Mouse (Mus musculus) CH12.LX (cell line): ENCODE measurements around the gene Wnt9a. TPM values are rescaled to one million over a fixed set of nuclear protein-coding genes. Genes with fewer than 3 reads are reported as not detected.

Experiments used
- DNase-seq: peaks from one replicate; pipeline ENCODE4 v3.0.0-alpha.2; 2013; ENCODE audit errors: extremely low read depth
- H3K27ac ChIP-seq: 2 replicates; pipeline ENCODE4 v1.5.1; 2012; ENCODE audit warnings: low read depth, mild to moderate bottlenecking, control low read depth, moderate library complexity; ENCODE audit not compliant: insufficient read depth
- H3K27me3 ChIP-seq: replicated peaks from 2 replicates; pipeline ENCODE3; 2012; ENCODE audit warnings: inconsistent platforms
- H3K36me3 ChIP-seq, 2 experiments: replicated peaks in 1 of 2; 2 replicates each; pipeline versions ENCODE3 to v1.6.1; 2012; ENCODE audit warnings: inconsistent platforms in 1 of 2, low read length in 1 of 2, mild to moderate bottlenecking in 1 of 2, mixed read lengths in 1 of 2, moderate library complexity in 1 of 2; ENCODE audit not compliant: control insufficient read depth in 1 of 2, insufficient read depth in 1 of 2
- H3K4me1 ChIP-seq, 2 experiments: 2 replicates each; pipeline ENCODE4 v1.6.1; 2012; ENCODE audit warnings: inconsistent platforms in 1 of 2, moderate library complexity in 1 of 2; ENCODE audit not compliant: insufficient read depth in 2 of 2, control insufficient read depth in 1 of 2
- H3K4me2 ChIP-seq: 2 replicates; pipeline ENCODE4 v1.6.1; 2012; ENCODE audit warnings: low read depth, mild to moderate bottlenecking, control low read depth; ENCODE audit not compliant: poor library complexity, insufficient read depth, severe bottlenecking
- H3K4me3 ChIP-seq, 3 experiments: fragments of 150-350 bp in 1 of 3; sonication (generic) in 1 of 3; replicated peaks in 1 of 3; 2 replicates each; pipeline versions ENCODE3 to v1.5.1; 2011 to 2012; ENCODE audit warnings: low read depth in 2 of 3, low read length in 2 of 3, mild to moderate bottlenecking in 2 of 3, moderate library complexity in 2 of 3, control low read depth in 1 of 3, improper control_type of control experiment in 1 of 3, inconsistent platforms in 1 of 3, mixed read lengths in 1 of 3; ENCODE audit not compliant: poor library complexity in 1 of 3
- H3K79me2 ChIP-seq: replicated peaks from 2 replicates; pipeline ENCODE4 v1.6.1; 2012; ENCODE audit warnings: mild to moderate bottlenecking, moderate library complexity; ENCODE audit not compliant: control insufficient read depth, poor library complexity, insufficient read depth, severe bottlenecking; ENCODE audit errors: extremely low read depth
- H3K9ac ChIP-seq: 2 replicates; pipeline ENCODE4 v1.6.1; 2012; ENCODE audit warnings: low read depth, mild to moderate bottlenecking, control low read depth, moderate library complexity; ENCODE audit not compliant: insufficient read depth
- H3K9me3 ChIP-seq: replicated peaks from 2 replicates; pipeline ENCODE3; 2012; ENCODE audit warnings: low read length, inconsistent platforms, mixed read lengths
- BHLHE40 ChIP-seq: IDR thresholded peaks from 2 replicates; pipeline ENCODE4 v1.6.1; 2011; ENCODE audit warnings: mild to moderate bottlenecking, low read depth, low read length, improper control_type of control experiment
- CHD1 ChIP-seq: IDR thresholded peaks from 2 replicates; pipeline ENCODE4 v1.6.1; 2012; ENCODE audit warnings: low read depth, low read length, improper control_type of control experiment, inconsistent platforms
- CTCF ChIP-seq, 2 experiments: IDR thresholded peaks in 1 of 2; conservative IDR thresholded peaks in 1 of 2; 2 replicates each; pipeline ENCODE4 v1.5.1; 2011 to 2012; ENCODE audit warnings: low read depth in 2 of 2, low read length in 2 of 2, improper control_type of control experiment in 1 of 2, inconsistent platforms in 1 of 2, mild to moderate bottlenecking in 1 of 2, moderate library complexity in 1 of 2
- ELF1 ChIP-seq: IDR thresholded peaks from 2 replicates; pipeline ENCODE4 v1.6.1; 2014; ENCODE audit warnings: low read depth, mild to moderate bottlenecking, inconsistent platforms, low read length, improper control_type of control experiment
- ETS1 ChIP-seq: conservative IDR thresholded peaks from 2 replicates; pipeline ENCODE4 v1.6.1; 2012; ENCODE audit warnings: low read depth, mild to moderate bottlenecking, inconsistent platforms, low read length, improper control_type of control experiment, moderate library complexity
- HCFC1 ChIP-seq: IDR thresholded peaks from 2 replicates; pipeline ENCODE4 v1.6.1; 2012; ENCODE audit warnings: low read depth, mild to moderate bottlenecking, inconsistent platforms, low read length, improper control_type of control experiment
- IRF4 ChIP-seq: IDR thresholded peaks from 2 replicates; pipeline ENCODE4 v1.6.1; 2014; ENCODE audit warnings: low read depth, mild to moderate bottlenecking, inconsistent platforms, low read length, improper control_type of control experiment
- KAT2A ChIP-seq: IDR thresholded peaks from 2 replicates; pipeline ENCODE4 v1.6.1; 2012; ENCODE audit warnings: low read length, improper control_type of control experiment, inconsistent platforms; ENCODE audit not compliant: insufficient replicate concordance
- MAX ChIP-seq: IDR thresholded peaks from 2 replicates; pipeline ENCODE4 v1.6.1; 2011; ENCODE audit warnings: low read length, improper control_type of control experiment
- MAZ ChIP-seq: IDR thresholded peaks from 2 replicates; pipeline ENCODE4 v1.6.1; 2012; ENCODE audit warnings: low read depth, mild to moderate bottlenecking, inconsistent platforms, low read length, improper control_type of control experiment, moderate library complexity
- MEF2A ChIP-seq: IDR thresholded peaks from 2 replicates; pipeline ENCODE4 v1.6.1; 2014; ENCODE audit warnings: low read depth, mild to moderate bottlenecking, inconsistent platforms, low read length, improper control_type of control experiment, borderline replicate concordance
- MYC ChIP-seq: IDR thresholded peaks from 2 replicates; pipeline ENCODE4 v1.6.1; 2011; ENCODE audit warnings: low read depth, mild to moderate bottlenecking, improper control_type of control experiment, low read length
- NELFE ChIP-seq: IDR thresholded peaks from 2 replicates; pipeline ENCODE4 v1.6.1; 2011; ENCODE audit warnings: low read depth, low read length, improper control_type of control experiment
- NRF1 ChIP-seq: IDR thresholded peaks from 2 replicates; pipeline ENCODE4 v1.6.1; 2014; ENCODE audit warnings: low read depth, mild to moderate bottlenecking, inconsistent platforms, low read length, improper control_type of control experiment, moderate library complexity
- PAX5 ChIP-seq: IDR thresholded peaks from 2 replicates; pipeline ENCODE4 v1.6.1; 2012; ENCODE audit warnings: low read length, inconsistent platforms, mixed read lengths
- POLR2A ChIP-seq: IDR thresholded peaks from 2 replicates; pipeline ENCODE4 v1.6.1; 2011; ENCODE audit warnings: low read depth, mild to moderate bottlenecking, improper control_type of control experiment, low read length
- RCOR1 ChIP-seq: conservative IDR thresholded peaks from 2 replicates; pipeline ENCODE4 v1.6.1; 2012; ENCODE audit warnings: low read depth, mild to moderate bottlenecking, inconsistent platforms, low read length, improper control_type of control experiment
- SIN3A ChIP-seq: IDR thresholded peaks from 2 replicates; pipeline ENCODE4 v1.6.1; 2012; ENCODE audit warnings: low read length, improper control_type of control experiment, inconsistent platforms
- SMC3 ChIP-seq: IDR thresholded peaks from 2 replicates; pipeline ENCODE4 v1.6.1; 2011; ENCODE audit warnings: low read depth, low read length, improper control_type of control experiment
- TCF12 ChIP-seq: IDR thresholded peaks from 2 replicates; pipeline ENCODE4 v1.6.1; 2014; ENCODE audit warnings: low read depth, mild to moderate bottlenecking, inconsistent platforms, low read length, improper control_type of control experiment
- ZKSCAN1 ChIP-seq: IDR thresholded peaks from 2 replicates; pipeline ENCODE4 v1.6.1; 2012; ENCODE audit warnings: low read depth, inconsistent platforms, low read length, improper control_type of control experiment, borderline replicate concordance
- dilution Hi-C: fragments of 300-500 bp; cut with MboI; formaldehyde crosslinking; loops from 2 replicates; pipeline ENCODE4 v1.14.3; 2020; ENCODE audit warnings: low sequenced_read_pairs; ENCODE audit not compliant: extremely low pct_unique_long_range_greater_than_20kb, extremely low pct_ligation_motif_present
- in situ Hi-C: fragments of 300-500 bp; cut with MboI; formaldehyde crosslinking; loops from 3 replicates; pipeline ENCODE4 v1.14.3; 2019; ENCODE audit warnings: low sequenced_read_pairs, low pct_ligation_motif_present, low pct_unique_long_range_greater_than_20kb, mixed read lengths
- polyA plus RNA-seq: library from polyadenylated mRNA; unstranded; fragments of >175 nt; gene quantifications from 2 replicates; pipeline ENCODE4 v1.2.1, GENCODE M21; 2012; ENCODE audit warnings: low read depth; ENCODE audit not compliant: insufficient read length
- total RNA-seq, 2 experiments: library from RNA; depleted of rRNA; stranded (reverse); fragments of 300-350 nt in 1 of 2; fragments of >200 nt in 1 of 2; gene quantifications; 2 replicates each; pipeline ENCODE4 v1.2.3; 2012 to 2014

Wnt9a gene
- total and polyA plus RNA-seq, 3 experiments: not detected

- dilution Hi-C loops: no loop called here
- Histone ChIP-seq H3K36me3 (no peaks in the 10 kb centered on the region), H3K4me2 (no peak overlapping the region), H3K27ac (no peak overlapping the region), H3K4me3 (no peak overlapping the region)
- DNase-seq: no peak
- TF ChIP-seq MAZ: no peak
- no peak for TF ChIP-seq PAX5
- no peak for TF ChIP-seq SMC3
- no peak for TF ChIP-seq MYC
- no peak for TF ChIP-seq NRF1
- no peak for TF ChIP-seq HCFC1
- TF ChIP-seq ELF1: no peak
- TF ChIP-seq CTCF (conservative IDR thresholded peaks at IDR 0.05 in 1 of 2, IDR thresholded peaks at IDR 0.05 in 1 of 2; ENCODE audit: low read depth in 2 of 2, low read length in 2 of 2): no peak
- no peak for TF ChIP-seq MAX
- TF ChIP-seq CHD1: no peak
- TF ChIP-seq TCF12: no peak
- no peak for TF ChIP-seq ETS1
- no peak for TF ChIP-seq RCOR1
- TF ChIP-seq IRF4: no peak
- TF ChIP-seq NELFE: no peak
- TF ChIP-seq SIN3A: no peak
- TF ChIP-seq, all 38 proteins: peak for 0
- in situ Hi-C loops: loop anchor here (10.0 kb wide), 1 partner anchor 46 kb away; no protein-coding TSS in a partner anchor
- peaks cover 31% of the 10 kb centered on the region for H3K27me3 ChIP-seq
- H3K9ac ChIP-seq: no peak overlapping the region
- H3K79me2 ChIP-seq: no peaks in the 10 kb centered on the region
- peaks cover 8% of the 10 kb centered on the region for H3K9me3 ChIP-seq
- H3K4me1 ChIP-seq: no peaks in the 10 kb centered on the region; a peak in 1 of 4 replicates
Measured at GRCm38 (mm10) chr11:59361291-59361690, 54.6 kb downstream of the Wnt9a start.

GRCm38 (mm10) chr11:59364007-59364406, 57.3 kb downstream of the Wnt9a start:
- Histone ChIP-seq H3K4me3 (no peak overlapping the region), H3K4me1 (no peaks in the 10 kb centered on the region; a peak in 1 of 4 replicates), H3K36me3 (no peaks in the 10 kb centered on the region), H3K79me2 (no peaks in the 10 kb centered on the region), H3K27ac (no peak overlapping the region), H3K4me2 (no peak overlapping the region), H3K9me3 (no peaks in the 10 kb centered on the region), H3K27me3 (peaks cover 18% of the 10 kb centered on the region), H3K9ac (no peak overlapping the region)
- no peak for DNase-seq
- in situ Hi-C loops (loop anchor here (10.0 kb wide), 1 partner anchor 49 kb away; no protein-coding TSS in a partner anchor), dilution Hi-C loops (no loop called here)
- TF ChIP-seq NRF1: no peak
- no peak for TF ChIP-seq BHLHE40
- no peak for TF ChIP-seq KAT2A
- no peak for TF ChIP-seq MEF2A
- no peak for TF ChIP-seq POLR2A
- no peak for TF ChIP-seq RCOR1
- no peak for TF ChIP-seq NELFE
- no peak for TF ChIP-seq MYC
- no peak for TF ChIP-seq ZKSCAN1
- no peak for TF ChIP-seq SIN3A
